Mouse (Mus musculus): ENCODE measurements at regions not wholly inside any gene's neighbourhood (a gene's known extent, or its start where the extent isn't known, plus 50 kb on each side); places are given as distances from the start of the nearest gene placed in this dataset.

- Histone ChIP-seq H3K4me1 (replicated peaks) (no peaks in the 10 kb centered on the region), H3K4me3 (no peak overlapping the region), H3K9ac (no peak overlapping the region), H3K4me2 (no peak overlapping the region), H3K27ac (no peak overlapping the region), H3K9me3 (no peaks in the 10 kb centered on the region), H3K27me3 (no peaks in the 10 kb centered on the region), H3K36me3 (no peaks in the 10 kb centered on the region)
- no peak for ATAC-seq (ENCODE audit: low FRiP score)
- WGBS, result 66% methylated on average over 2 of the region's 2 CpGs
Observed at GRCm38 (mm10) chr1:152313480-152313879, 73.0 kb downstream of the Tsen15 start.

- Histone ChIP-seq H3K4me2 (no peak overlapping the region), H3K9me3 (no peaks in the 10 kb centered on the region), H3K27ac (no peak overlapping the region), H3K4me3 (no peak overlapping the region), H3K9ac (no peak overlapping the region), H3K4me1 (replicated peaks) (no peaks in the 10 kb centered on the region), H3K36me3 (no peaks in the 10 kb centered on the region), H3K27me3 (no peaks in the 10 kb centered on the region)
- no peak for ATAC-seq (ENCODE audit: low FRiP score)
- WGBS, result 85% methylated on average over 3 of the region's 3 CpGs
Observed at GRCm38 (mm10) chr1:152305461-152305860, 81.0 kb downstream of the Tsen15 start.

DNA sequence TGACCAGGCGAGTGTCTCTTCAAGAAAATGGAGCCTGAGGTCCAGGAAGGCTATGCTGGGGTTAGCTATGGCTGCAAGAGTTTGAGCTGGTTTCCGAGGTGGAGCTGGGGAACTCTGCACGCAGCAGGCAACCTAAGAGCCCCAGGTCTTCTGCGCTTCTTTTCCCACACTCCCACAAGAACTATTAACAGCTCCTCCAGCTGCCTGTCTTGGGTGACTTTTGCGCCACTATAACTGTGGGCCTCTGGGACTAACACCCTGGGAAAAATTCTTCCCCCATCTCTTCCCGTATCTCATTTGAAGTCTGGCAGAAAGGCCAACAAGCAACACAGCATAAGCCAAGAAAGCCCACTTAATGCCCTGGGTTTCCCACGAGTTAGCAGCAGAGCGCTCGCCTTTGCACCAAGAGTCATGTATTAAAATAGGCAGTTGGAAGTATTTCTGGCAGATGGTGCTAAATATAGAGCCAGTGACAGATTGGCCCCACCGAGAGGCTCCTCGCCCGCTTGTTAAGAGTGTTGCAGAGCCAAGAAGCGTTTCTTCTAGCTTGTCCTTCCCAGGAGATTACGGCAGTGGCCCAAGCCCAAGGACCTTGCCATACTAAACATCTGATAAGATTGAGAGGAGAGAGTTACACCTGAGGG lies 81.9 kb downstream of the Tsen15 start:
- Histone ChIP-seq H3K9ac (no peak overlapping the region), H3K4me3 (no peak overlapping the region), H3K27me3 (no peaks in the 10 kb centered on the region), H3K4me1 (replicated peaks) (no peaks in the 10 kb centered on the region), H3K36me3 (no peaks in the 10 kb centered on the region), H3K9me3 (no peaks in the 10 kb centered on the region), H3K4me2 (no peak overlapping the region), H3K27ac (no peak overlapping the region)
- no peak for ATAC-seq (ENCODE audit: low FRiP score)
- WGBS, result 81% methylated on average over 14 of the region's 14 CpGs

DNA sequence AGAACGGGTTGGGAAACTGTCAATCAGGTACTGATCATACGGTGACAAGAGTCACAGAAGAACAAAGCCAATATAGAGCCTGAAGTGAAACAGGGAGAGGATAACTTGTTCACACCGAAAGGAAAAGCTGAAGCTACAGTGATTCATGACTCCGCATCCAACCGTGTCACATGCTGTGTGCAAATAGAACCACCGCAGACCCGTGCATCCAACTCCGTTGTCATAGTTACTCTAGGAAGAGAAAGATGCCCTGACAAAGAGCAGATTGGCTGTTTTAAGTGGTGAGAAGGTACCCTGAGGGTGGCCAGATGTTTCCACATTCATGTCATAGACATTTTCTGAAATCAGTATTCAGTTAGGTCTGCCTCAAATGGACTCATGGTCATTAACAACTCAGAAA lies 85.1 kb downstream of the Tsen15 start:
- ATAC-seq (ENCODE audit: low FRiP score), result no peak

DNA sequence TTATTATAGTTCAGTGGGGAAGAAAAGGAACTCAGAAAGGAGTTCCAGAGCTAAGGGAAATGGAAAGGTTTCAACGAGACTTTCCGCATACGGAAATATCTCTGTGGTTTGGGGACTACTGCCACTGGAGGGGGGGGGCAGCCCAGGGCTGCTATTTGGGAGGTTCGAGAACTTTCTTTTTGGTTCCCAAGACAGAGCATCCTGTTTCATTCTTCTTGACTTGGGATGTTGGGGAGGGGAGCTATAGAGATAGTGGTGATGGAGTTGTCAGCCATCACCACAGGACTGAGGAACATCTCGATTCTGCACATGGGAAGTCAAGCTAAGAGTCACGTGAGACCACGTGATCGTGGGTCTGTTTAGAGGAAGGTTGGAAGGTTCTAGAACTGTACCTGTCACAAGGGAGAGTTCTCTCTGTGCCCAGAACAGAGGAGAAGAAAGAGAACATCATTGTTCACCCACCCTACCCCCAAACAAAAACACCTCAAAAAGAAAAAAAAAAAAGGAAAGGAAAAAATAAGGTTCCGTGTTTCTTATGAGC lies 94.2 kb downstream of the Tsen15 start:
- H3K27me3 ChIP-seq, result no peaks in the 10 kb centered on the region
- H3K4me1 ChIP-seq (replicated peaks), result peaks cover 18% of the 10 kb centered on the region
- no peak overlapping the region for H3K9ac ChIP-seq
- WGBS, result 86% methylated on average over 9 of the region's 9 CpGs
- no peak for ATAC-seq (ENCODE audit: low FRiP score)
- no peak overlapping the region for H3K27ac ChIP-seq
- H3K9me3 ChIP-seq, result no peaks in the 10 kb centered on the region
- no peaks in the 10 kb centered on the region for H3K36me3 ChIP-seq
- H3K4me3 ChIP-seq, result no peak overlapping the region
- H3K4me2 ChIP-seq, result no peak overlapping the region

More for the DNA sequence above, 85.1 kb downstream of the Tsen15 start:
- H3K27ac ChIP-seq, result no peak overlapping the region
- H3K27me3 ChIP-seq, result no peaks in the 10 kb centered on the region
- H3K4me1 ChIP-seq (replicated peaks), result no peaks in the 10 kb centered on the region
- H3K36me3 ChIP-seq, result no peaks in the 10 kb centered on the region
- 0 out of 2 replicates have a peak, but pooled peaks cover 6% of the 10 kb centered on the region for H3K9me3 ChIP-seq
- H3K4me3 ChIP-seq, result no peak overlapping the region
- H3K4me2 ChIP-seq, result no peak overlapping the region
- WGBS, result 57% methylated on average over 8 of the region's 8 CpGs
- H3K9ac ChIP-seq, result no peak overlapping the region

DNA sequence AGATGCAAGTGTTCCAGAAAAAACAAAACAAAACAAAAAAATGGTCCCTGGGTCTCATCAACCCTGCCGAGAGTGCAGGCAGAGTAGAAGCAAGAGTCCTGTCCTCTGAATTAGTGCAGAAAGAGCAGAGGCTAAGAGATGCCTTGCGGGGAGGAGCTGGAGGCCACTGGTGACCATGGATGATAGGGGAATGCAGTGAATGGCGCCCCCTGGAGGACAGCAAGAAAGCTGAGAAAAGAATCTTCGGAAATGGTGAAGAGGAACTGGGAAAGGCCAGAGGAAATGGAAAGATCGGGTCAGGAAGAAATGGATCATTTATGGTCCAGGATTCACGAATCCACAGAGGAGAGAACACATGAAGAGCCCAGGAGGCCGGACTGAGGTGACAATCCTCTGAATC lies 95.7 kb downstream of the Tsen15 start:
- Histone ChIP-seq H3K9ac (no peak overlapping the region), H3K4me2 (no peak overlapping the region), H3K9me3 (no peaks in the 10 kb centered on the region), H3K4me1 (replicated peaks) (peaks cover 32% of the 10 kb centered on the region), H3K27me3 (no peaks in the 10 kb centered on the region), H3K27ac (no peak overlapping the region), H3K4me3 (no peak overlapping the region), H3K36me3 (no peaks in the 10 kb centered on the region)
- no peak for ATAC-seq (ENCODE audit: low FRiP score)
- 33% methylated on average over 7 of the region's 7 CpGs for WGBS

DNA sequence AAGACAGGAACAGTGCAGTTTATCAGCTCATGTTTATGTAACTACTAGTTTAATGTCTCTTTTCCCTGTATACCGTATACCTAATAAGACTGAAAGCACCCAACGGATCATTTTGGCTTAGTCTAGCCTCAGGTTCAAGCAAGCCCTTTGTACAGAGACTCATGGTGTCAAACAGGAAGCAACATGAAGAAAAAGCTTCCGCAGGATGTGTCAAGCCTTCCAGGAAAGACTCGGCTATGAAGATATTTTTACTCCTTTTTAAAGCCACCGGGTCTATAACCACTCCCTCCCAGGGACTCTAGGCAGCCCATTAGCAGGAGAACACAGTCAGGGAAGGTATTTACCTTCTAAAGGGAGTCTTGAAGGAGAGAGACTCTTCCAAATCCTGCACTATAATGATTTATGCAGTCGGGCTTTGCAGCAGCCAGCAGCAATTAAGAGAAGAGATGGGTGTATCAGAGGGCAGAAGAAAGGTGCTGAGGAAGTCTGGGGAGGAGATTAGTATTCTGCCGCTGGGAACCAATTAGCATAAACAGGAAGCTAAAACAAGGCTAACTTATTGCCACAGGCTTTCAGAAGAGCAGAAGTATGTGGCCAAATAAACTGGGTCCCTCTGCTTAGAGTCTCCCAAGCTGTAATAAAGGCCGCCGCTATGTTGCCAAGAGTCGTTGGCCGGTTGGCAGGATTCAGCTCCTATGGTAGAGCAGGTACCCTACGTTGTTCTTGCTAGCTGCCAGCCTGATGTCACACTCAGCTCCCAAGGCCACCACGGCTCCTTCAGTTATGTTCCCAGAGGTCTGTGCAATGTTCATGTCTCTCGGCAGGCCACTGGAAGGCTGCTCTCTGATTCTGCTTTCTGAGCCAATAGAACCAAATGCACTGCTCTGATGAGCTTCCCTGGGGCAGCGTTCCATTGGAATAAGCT lies 98.7 kb downstream of the Tsen15 start:
- Histone ChIP-seq H3K27ac (peak overlapping the region; percentile 66; the same call in 1 of the 2 replicates), H3K9ac (no peak overlapping the region), H3K9me3 (no peaks in the 10 kb centered on the region), H3K36me3 (no peaks in the 10 kb centered on the region), H3K4me3 (no peak overlapping the region), H3K4me1 (replicated peaks) (peaks cover 43% of the 10 kb centered on the region), H3K4me2 (no peak overlapping the region), H3K27me3 (no peaks in the 10 kb centered on the region)
- WGBS, result 73% methylated on average over 15 of the region's 15 CpGs
- ATAC-seq (ENCODE audit: low FRiP score), result no peak

DNA sequence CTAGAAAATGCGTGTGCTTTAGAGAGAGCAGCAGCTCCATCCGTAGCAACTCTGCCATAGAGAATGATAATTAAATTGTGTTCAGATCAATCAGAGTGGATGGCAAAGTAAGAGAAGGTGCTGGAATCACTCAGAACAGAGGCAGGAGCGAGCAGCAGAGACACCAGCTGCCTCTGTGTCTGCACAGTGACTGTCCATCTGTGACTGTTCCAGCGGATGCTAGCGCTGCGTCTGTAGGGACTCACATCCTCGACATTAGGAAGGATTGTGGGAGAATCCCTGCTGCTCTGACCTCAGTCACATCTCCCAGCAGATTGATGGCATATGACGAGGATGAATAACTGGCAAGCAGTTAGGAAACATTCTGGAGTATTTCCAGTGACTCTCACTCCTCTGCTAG lies 99.8 kb downstream of the Tsen15 start:
- H3K9ac ChIP-seq, result no peak overlapping the region; the same call in 1 of the 2 replicates
- no peaks in the 10 kb centered on the region for H3K27me3 ChIP-seq
- H3K27ac ChIP-seq, result peak overlapping the region; percentile 66
- H3K36me3 ChIP-seq, result no peaks in the 10 kb centered on the region
- H3K9me3 ChIP-seq, result no peaks in the 10 kb centered on the region
- peaks cover 43% of the 10 kb centered on the region for H3K4me1 ChIP-seq (replicated peaks)
- WGBS, result 44% methylated on average over 8 of the region's 8 CpGs
- H3K4me2 ChIP-seq, result no peak overlapping the region
- peak; percentile 44; the same call in 1 of the 2 replicates for ATAC-seq (ENCODE audit: low FRiP score)
- no peak overlapping the region for H3K4me3 ChIP-seq

DNA sequence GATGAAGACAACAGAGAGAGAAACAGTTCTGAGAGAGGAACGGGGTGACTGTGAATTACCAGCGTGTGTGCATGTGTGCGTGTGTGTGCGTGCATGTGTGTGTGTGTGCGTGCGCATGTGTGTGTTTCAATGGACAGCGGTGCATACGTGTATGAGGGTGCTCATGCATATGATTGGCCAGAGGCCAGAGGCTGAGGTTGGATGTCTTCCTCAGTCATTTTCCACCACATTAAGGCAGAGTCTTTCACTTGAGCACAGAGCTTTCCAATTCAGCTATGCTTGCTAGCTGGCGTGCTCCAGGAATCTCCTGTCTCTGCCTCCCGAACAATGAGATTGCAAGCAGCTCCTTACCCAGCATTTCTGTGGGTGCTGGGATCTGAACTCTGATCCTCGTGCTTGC lies 104.4 kb downstream of the Tsen15 start:
- H3K27ac ChIP-seq, result peak overlapping the region; percentile 64
- ATAC-seq (ENCODE audit: low FRiP score), result no peak
- no peak overlapping the region for H3K9ac ChIP-seq
- no peak overlapping the region for H3K4me3 ChIP-seq
- no peaks in the 10 kb centered on the region for H3K36me3 ChIP-seq
- WGBS, result 90% methylated on average over 11 of the region's 11 CpGs
- peaks cover 24% of the 10 kb centered on the region for H3K4me1 ChIP-seq (replicated peaks)
- no peak overlapping the region for H3K4me2 ChIP-seq
- no peaks in the 10 kb centered on the region for H3K9me3 ChIP-seq
- no peaks in the 10 kb centered on the region for H3K27me3 ChIP-seq

DNA sequence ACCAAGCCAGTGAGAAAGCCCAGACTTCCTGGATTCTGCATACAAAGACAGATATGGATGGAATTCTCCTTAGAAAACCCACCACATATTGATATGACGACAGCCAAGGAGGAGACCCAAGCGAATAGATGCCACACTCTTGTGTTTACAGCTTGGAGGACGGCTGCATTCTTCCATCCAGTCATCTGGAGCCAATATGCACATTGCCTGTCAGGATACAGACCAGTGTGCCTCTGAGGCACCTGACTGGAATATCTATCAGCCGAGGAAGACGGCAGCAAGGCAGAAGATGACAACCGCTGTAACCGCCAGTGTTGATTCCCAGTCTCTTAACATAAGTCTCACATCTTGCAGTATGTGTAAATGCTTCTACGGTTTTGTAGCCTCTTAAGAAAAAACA lies 105.3 kb downstream of the Tsen15 start:
- Histone ChIP-seq H3K4me3 (no peak overlapping the region), H3K9ac (no peak overlapping the region), H3K4me1 (replicated peaks) (peaks cover 15% of the 10 kb centered on the region), H3K27ac (peak overlapping the region; percentile 64; the same call in 1 of the 2 replicates), H3K36me3 (no peaks in the 10 kb centered on the region), H3K9me3 (no peaks in the 10 kb centered on the region), H3K4me2 (no peak overlapping the region), H3K27me3 (no peaks in the 10 kb centered on the region)
- no peak; the same call in 1 of the 2 replicates for ATAC-seq (ENCODE audit: low FRiP score)
- 68% methylated on average over 8 of the region's 8 CpGs for WGBS

- WGBS, result 31% methylated on average over 1 of the region's 1 CpGs
- Histone ChIP-seq H3K36me3 (no peaks in the 10 kb centered on the region), H3K9me3 (no peaks in the 10 kb centered on the region), H3K27me3 (no peaks in the 10 kb centered on the region), H3K27ac (no peak overlapping the region), H3K4me2 (no peak overlapping the region), H3K9ac (no peak overlapping the region), H3K4me1 (replicated peaks) (peaks cover 5% of the 10 kb centered on the region; the same call in 1 of the 2 replicates), H3K4me3 (no peak overlapping the region)
- no peak for ATAC-seq (ENCODE audit: low FRiP score)
Observed at GRCm38 (mm10) chr1:152280014-152280413, 106.5 kb downstream of the Tsen15 start.

DNA sequence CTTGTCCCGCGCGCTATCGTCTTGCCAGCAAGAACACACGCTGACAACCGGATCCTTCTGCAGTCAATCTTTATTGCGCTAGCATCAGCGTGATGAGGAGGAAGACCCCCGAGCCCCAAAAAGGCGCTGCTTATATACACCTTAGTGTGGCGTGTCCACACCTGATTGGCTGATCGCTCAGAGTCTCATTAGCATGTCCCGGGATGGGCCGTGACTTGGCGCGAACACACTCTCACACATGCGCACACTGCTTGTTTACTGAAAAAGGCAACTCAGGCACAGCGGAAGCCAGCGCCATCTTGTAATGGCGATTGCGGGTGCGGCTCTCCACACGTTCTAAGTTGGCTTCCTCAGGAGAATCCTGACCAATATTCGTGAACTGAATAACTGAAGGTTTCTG lies 111.5 kb downstream of the Tsen15 start:
- no peaks in the 10 kb centered on the region for H3K9me3 ChIP-seq
- ATAC-seq (ENCODE audit: low FRiP score), result no peak
- no peak overlapping the region for H3K9ac ChIP-seq
- peaks cover 5% of the 10 kb centered on the region; the same call in 1 of the 2 replicates for H3K4me1 ChIP-seq (replicated peaks)
- H3K4me3 ChIP-seq, result no peak overlapping the region
- no peak overlapping the region for H3K27ac ChIP-seq
- no peaks in the 10 kb centered on the region for H3K27me3 ChIP-seq
- no peaks in the 10 kb centered on the region for H3K36me3 ChIP-seq
- 97% methylated on average over 24 of the region's 24 CpGs for WGBS
- H3K4me2 ChIP-seq, result no peak overlapping the region

All from hindbrain, embryonic 13.5 days (tissue).